ENCODE assay signal across 14 mouse cellular contexts in genomic region chr12:71623271-71623670, GRCm38 (mm10).
DNase-seq lines count a peak whose midpoint lies in the region; ATAC-seq and TF ChIP-seq lines count a peak whose summit lies in the region.
"Had no signal": no experiment of that assay in that cellular context is flagged by ENCODE, and none has a peak within 500 bp of the region (broad histone marks: within the 10 kb centered on the region; RNA-seq: fewer than 3 reads in every experiment).

No protein-coding gene starts in this region.

- no peak for ATAC-seq in kidney, embryonic 15.5 days (replicated peaks; ENCODE audit: low FRiP score)
- no peak for ATAC-seq in stomach, embryonic 16.5 days (ENCODE audit: insufficient read depth, low FRiP score)

- no peak overlapping the region for H3K4me2 ChIP-seq in kidney, embryonic 15.5 days
- no peak overlapping the region for H3K4me2 ChIP-seq in stomach, embryonic 16.5 days (ENCODE audit: low read depth, low read length)
- H3K4me2 ChIP-seq: embryonic facial prominence, embryonic 12.5 days; heart, embryonic 12.5 days; hindbrain, embryonic 14.5 days had no signal

- 66% methylated on average over 5 of the region's 5 CpGs for WGBS in kidney, embryonic 15.5 days
- 64% methylated on average over 5 of the region's 5 CpGs for WGBS in stomach, embryonic 16.5 days

- H3K36me3 ChIP-seq in kidney, embryonic 15.5 days: no peaks in the 10 kb centered on the region
- H3K36me3 ChIP-seq in stomach, embryonic 16.5 days (ENCODE audit: control insufficient read depth, insufficient read depth, low read length): no peaks in the 10 kb centered on the region
- H3K36me3 ChIP-seq: embryonic facial prominence, embryonic 12.5 days; heart, embryonic 12.5 days; hindbrain, embryonic 10.5 days had no signal

- H3K4me1 ChIP-seq in kidney, embryonic 15.5 days: peaks cover 58% of the 10 kb centered on the region
- H3K4me1 ChIP-seq in stomach, embryonic 16.5 days (ENCODE audit: control insufficient read depth, insufficient read depth, low read length): peaks cover 20% of the 10 kb centered on the region

- peak; percentile 32 for DNase-seq in gastrocnemius, adult 18-20 months (ENCODE audit: low spot score)
- no peak for DNase-seq in gastrocnemius, adult 8-10 months (ENCODE audit: low spot score in 2 of 2)
- DNase-seq in kidney, adult 9 months: no peak
- no peak for DNase-seq in layer of hippocampus, adult 2 months (ENCODE audit: low spot score in 2 of 2)
- no peak for DNase-seq in layer of hippocampus, postnatal 36 days
- DNase-seq in left cerebral cortex, adult 9 months (ENCODE audit: low spot score in 2 of 2): no peak
- DNase-seq: adrenal gland, adult 2 months; adrenal gland, postnatal 25 days had no signal

- H3K4me3 ChIP-seq in kidney, embryonic 15.5 days (replicated peaks): no peak overlapping the region
- H3K4me3 ChIP-seq in layer of hippocampus, adult 2 months: no peak overlapping the region
- no peak overlapping the region for H3K4me3 ChIP-seq in stomach, embryonic 16.5 days (replicated peaks; ENCODE audit: low read length)
- H3K4me3 ChIP-seq: embryonic facial prominence, embryonic 12.5 days; heart, embryonic 12.5 days; hindbrain, embryonic 10.5 days had no signal

- TF ChIP-seq CTCF in layer of hippocampus, adult 2 months (conservative IDR thresholded peaks at IDR 0.05): no peak

- H3K9ac ChIP-seq in kidney, embryonic 15.5 days: no peak overlapping the region
- H3K9ac ChIP-seq in stomach, embryonic 16.5 days (ENCODE audit: low read length): no peak overlapping the region
- H3K9ac ChIP-seq: embryonic facial prominence, embryonic 12.5 days; heart, embryonic 12.5 days; hindbrain, embryonic 14.5 days had no signal

- peak overlapping the region; percentile 45 for H3K27ac ChIP-seq in kidney, embryonic 15.5 days
- H3K27ac ChIP-seq in layer of hippocampus, adult 2 months: peak overlapping the region; percentile 20; the same call in 1 of the 2 replicates
- peak overlapping the region; percentile 20; the same call in 1 of the 2 replicates for H3K27ac ChIP-seq in stomach, embryonic 16.5 days (ENCODE audit: low read length)
- H3K27ac ChIP-seq: embryonic facial prominence, embryonic 12.5 days; hindbrain, embryonic 10.5 days; hindbrain, embryonic 14.5 days had no signal

- no peaks in the 10 kb centered on the region for H3K9me3 ChIP-seq in kidney, embryonic 15.5 days (replicated peaks)
- H3K9me3 ChIP-seq in stomach, embryonic 16.5 days (replicated peaks; ENCODE audit: control insufficient read depth, low read length): no peaks in the 10 kb centered on the region
- H3K9me3 ChIP-seq: embryonic facial prominence, embryonic 12.5 days; heart, embryonic 12.5 days; hindbrain, embryonic 10.5 days had no signal

- no peaks in the 10 kb centered on the region for H3K27me3 ChIP-seq in kidney, embryonic 15.5 days
- no peaks in the 10 kb centered on the region for H3K27me3 ChIP-seq in stomach, embryonic 16.5 days (ENCODE audit: control insufficient read depth, insufficient read depth, low read length)
- H3K27me3 ChIP-seq: embryonic facial prominence, embryonic 12.5 days; heart, embryonic 12.5 days had no signal
